Mouse (Mus musculus) layer of hippocampus, adult 8-10 months (tissue): ENCODE measurements around the gene Olfr948. TPM values are rescaled to one million over a fixed set of nuclear protein-coding genes. Genes with fewer than 3 reads are reported as not detected.

Experiments used
- DNase-seq, 2 experiments: peaks; one replicate each; pipeline ENCODE4 v3.0.0; 2022; ENCODE audit warnings: low spot score in 2 of 2
- total RNA-seq, 4 experiments: library from RNA; stranded (reverse); gene quantifications; 2 replicates each; pipeline ENCODE4 v1.2.4; 2022

Olfr948 gene
- total RNA-seq, result not detected

- DNase-seq, result no peak
Observed at GRCm38 (mm10) chr9:39325945-39326344, at the start of gene Olfr948. Olfr948 (minus strand) TSS chr9:39326045.

GRCm38 (mm10) chr9:39287136-39287535, 38.7 kb downstream of the Olfr948 start:
- DNase-seq, result no peak

GRCm38 (mm10) chr9:39276718-39277117, 49.1 kb downstream of the Olfr948 start, which contains the start of gene Olfr945:
Olfr945 (minus strand) TSS chr9:39276818.
- no peak for DNase-seq

Other genes with a start within 250 kb of the Olfr948 start
- not detected for gene Olfr938, start 247.2 kb downstream of the Olfr948 start, total RNA-seq
- gene Olfr27, start 197.9 kb downstream of the Olfr948 start, total RNA-seq, result not detected
- gene Olfr943, start 159.7 kb downstream of the Olfr948 start, total RNA-seq, result not detected
- not detected for gene Olfr944, start 124.1 kb downstream of the Olfr948 start, total RNA-seq
- not detected for gene Olfr1537, start 76.1 kb downstream of the Olfr948 start, total RNA-seq
- not detected for gene Olfr945, start 49.2 kb downstream of the Olfr948 start, total RNA-seq
- gene Olfr951, start 61.4 kb upstream of the Olfr948 start, total RNA-seq, result not detected
- gene Olfr952, start 101.1 kb upstream of the Olfr948 start, total RNA-seq, result not detected
- gene Olfr954, start 130.7 kb upstream of the Olfr948 start, total RNA-seq, result not detected
- not detected for gene Olfr955, start 145.9 kb upstream of the Olfr948 start, total RNA-seq
- gene Olfr44, start 167.9 kb upstream of the Olfr948 start, total RNA-seq, result not detected
- gene Olfr957, start 189.8 kb upstream of the Olfr948 start, total RNA-seq, result under 1 TPM in 1 of 4 experiments, not detected in 3; 0.22 TPM
- not detected for gene Olfr958, start 228.0 kb upstream of the Olfr948 start, total RNA-seq
- not detected for gene Olfr959, start 249.5 kb upstream of the Olfr948 start, total RNA-seq